Mouse (Mus musculus): Measurements from ENCODE around the gene Bglap2.

GRCm38 (mm10) chr3:88403522-88404230 is 25.2 kb upstream of the Bglap2 start:
- TF ChIP-seq CTCF (conservative IDR thresholded peaks at IDR 0.05; ENCODE audit: insufficient read depth, insufficient read length, low read depth, low read length) (no peak), POLR2A (IDR thresholded peaks at IDR 0.05; ENCODE audit: low read depth, low read length) (no peak)
